Mouse (Mus musculus): ENCODE data around the gene Cdk2.

Cdk2 gene

GRCm38 (mm10) chr10:128702328-128703007 is 2.4 kb downstream of the Cdk2 start:
- DNase-seq: no peak

- no peak for DNase-seq
These were observed 4.1 kb downstream of the Cdk2 start for GRCm38 (mm10) chr10:128700712-128701111.

DNA sequence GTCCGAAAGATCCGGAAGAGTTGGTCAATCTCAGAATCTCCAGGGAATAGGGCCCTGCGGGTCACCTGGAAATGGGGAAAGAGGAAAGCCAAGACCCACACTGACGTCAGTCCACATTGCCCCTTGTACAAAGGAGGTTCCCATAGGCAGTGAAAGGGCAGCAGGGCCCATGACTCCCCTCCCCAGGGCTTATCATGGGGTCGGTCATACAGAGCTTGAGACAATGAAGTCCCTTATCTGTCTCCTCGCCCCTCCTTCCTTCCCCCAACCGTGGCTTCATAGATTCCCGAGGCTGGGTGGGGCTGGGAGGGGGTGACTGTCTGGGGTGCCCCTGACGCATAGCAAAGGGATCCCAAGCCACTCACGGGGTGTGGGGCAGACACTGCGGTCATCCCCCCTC is 5.2 kb downstream of the Cdk2 start:
- DNase-seq: no peak

DNA sequence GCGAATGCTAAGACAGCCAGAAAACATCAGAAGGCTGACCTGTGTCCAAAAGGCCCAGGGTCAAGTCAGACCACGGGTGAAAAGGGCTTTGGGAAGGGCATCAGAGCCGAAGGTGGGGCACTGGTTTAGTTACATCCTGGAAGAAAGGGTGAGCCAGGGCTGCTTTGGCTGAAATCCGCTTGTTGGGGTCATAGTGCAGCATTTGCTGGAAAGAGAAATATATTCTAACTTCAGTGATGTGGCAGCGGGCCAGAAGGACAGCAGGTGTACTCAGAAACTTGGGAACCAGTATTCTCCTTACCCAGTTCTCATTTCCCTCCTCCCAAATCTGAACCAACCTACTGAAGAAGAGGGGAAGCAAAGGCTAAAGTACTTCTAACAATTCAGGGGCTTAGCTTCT is 5.8 kb downstream of the Cdk2 start:
- DNase-seq: peak; percentile 69

DNA sequence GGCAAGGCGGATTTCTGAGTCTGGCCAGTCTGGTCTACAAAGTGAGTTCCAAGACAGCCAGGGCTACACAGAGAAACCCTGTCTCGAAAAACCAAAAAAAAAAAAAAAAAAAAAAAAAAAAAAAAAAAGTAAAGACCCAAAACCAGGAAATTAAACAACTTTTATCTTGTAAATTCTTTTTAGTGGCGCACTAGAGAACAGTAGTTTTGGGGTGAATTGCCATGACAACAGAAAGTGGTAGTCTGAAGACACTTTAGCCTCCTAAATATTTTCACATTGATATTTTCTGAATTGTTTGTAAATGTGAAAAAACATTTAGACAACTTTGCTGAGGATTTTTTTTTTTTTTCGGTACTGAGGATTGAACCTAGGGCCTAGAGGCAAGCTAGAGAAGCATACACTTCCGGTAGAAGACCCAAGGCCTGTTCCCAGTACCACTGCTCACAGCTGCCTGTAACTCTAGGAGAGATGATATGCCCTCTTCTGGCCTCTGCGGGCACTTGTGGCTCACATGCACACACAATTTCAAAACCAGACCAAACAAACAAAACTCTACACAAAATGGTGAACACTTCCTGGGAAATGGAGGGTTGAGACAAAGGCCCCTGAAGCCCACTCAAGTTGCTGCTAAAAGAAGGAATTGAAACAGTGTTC is 7.6 kb downstream of the Cdk2 start:
- DNase-seq: no peak

GRCm38 (mm10) chr10:128695992-128696807 is 8.6 kb downstream of the Cdk2 start, which contains the start of gene Rab5b:
Rab5b (minus strand) TSS chr10:128696264.
- DNase-seq: peak; percentile 99

- DNase-seq: no peak
These were observed 9.3 kb downstream of the Cdk2 start for GRCm38 (mm10) chr10:128695411-128695991.

- DNase-seq: peak; percentile 55
These were observed 30.3 kb downstream of the Cdk2 start for GRCm38 (mm10) chr10:128674469-128675008.

GRCm38 (mm10) chr10:128673763-128674468 is 30.9 kb downstream of the Cdk2 start, which contains the start of gene Suox:
Suox (minus strand) TSS chr10:128674073.
- DNase-seq: peak; percentile 92

- DNase-seq: no peak
These were observed 33.7 kb downstream of the Cdk2 start for GRCm38 (mm10) chr10:128671148-128671547.

- DNase-seq: peak; percentile 85
These were observed 35.8 kb downstream of the Cdk2 start for GRCm38 (mm10) chr10:128668790-128669672.

GRCm38 (mm10) chr10:128665806-128666205 is 39.0 kb downstream of the Cdk2 start:
- no peak for DNase-seq

DNA sequence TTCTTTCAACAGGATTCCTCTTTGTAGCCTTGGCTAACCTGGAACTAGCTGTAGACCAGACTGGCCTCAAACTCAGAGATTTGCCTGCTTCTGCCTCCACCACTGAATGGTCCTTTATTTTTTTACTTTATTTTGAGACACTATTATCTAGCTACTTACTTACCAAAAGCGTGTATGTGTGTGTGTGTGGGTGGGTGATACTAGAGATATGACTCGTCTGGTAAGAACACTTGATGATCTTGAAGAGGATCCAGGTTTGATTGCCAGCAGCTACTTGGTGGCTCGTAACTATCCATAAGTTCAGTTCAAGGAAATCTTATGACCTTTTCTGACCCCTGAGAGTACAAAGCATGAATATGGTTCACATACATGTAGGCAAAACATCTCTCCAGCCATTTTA is 39.5 kb downstream of the Cdk2 start:
- no peak for DNase-seq

GRCm38 (mm10) chr10:128664808-128665207 is 40.0 kb downstream of the Cdk2 start:
- no peak for DNase-seq

DNA sequence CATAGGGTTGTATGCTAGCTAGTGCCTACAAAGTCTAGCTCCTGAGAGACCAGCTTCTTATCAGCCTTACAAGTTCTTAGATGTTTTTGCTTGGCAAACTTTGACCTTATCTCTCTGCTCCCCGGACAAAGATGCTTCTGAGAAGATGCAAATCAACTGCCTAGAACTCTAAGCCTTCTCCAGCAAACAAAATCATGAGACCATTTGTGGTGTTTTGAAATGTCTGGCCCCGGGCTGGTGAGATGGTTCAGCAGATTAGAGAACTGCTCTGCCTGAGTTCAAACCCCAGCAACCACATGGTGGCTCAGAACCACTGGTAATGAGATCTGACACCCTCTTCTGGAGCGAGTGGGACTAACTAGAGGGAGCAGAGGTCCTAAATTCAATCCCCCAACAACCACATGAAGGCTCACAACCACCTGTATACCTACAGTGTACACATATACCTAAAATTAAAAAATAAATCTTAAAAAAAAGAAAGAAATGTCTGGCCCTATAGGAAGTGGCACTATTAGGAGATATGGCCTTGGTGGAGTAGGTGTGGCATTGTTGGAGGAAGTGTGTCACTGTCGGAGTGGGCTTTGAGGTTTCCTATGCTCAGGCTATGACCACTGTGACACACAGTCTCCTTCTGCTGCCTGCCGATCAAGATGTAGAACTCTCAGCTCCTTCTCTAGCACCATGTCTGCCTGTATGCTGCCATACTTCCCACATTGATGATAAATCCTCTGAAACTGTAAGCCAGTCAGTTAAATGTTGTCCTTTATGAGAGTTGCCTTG is 41.2 kb downstream of the Cdk2 start:
- no peak for DNase-seq

- no peak for DNase-seq
These were observed 42.4 kb downstream of the Cdk2 start for GRCm38 (mm10) chr10:128662465-128662864.

DNA sequence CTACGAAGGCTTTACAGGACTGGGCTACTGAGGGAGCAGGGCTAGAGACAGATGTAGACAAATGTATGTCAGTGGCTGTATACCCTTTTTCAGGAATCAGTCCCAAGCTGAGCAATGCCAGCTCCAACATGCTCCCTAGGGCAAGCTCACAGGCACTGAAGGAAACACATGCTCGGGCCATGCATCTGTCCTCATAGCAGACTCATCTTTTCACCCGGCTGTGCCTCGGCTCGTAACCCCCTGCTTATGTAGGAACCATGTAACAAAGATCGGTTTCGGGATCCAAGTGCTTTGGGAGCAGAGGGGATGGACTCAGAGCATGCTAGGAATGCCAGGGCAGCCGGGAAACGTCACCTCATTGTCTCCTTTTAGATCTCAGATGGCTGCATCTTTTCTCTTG is 45.3 kb downstream of the Cdk2 start:
- no peak for DNase-seq

DNA sequence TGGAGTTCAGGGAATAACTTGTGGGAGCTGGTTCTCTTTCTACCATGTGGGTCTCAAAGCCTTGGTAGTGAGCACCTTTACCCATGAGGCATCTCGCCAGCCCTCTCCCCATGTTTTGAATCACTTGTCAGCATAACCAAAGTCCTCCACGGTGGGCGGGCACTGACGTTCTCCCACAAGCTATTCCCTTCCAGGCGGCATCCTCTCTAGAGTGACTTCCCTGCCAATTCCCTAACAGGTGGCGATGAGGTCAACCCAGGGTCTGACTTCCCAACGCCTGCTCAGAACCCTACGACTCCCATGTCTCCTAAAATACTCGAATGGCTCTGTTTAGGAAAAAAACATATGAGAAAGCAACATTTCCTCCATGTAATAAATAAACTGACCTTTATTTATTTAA is 47.0 kb downstream of the Cdk2 start:
- peak; percentile 42 for DNase-seq

DNA sequence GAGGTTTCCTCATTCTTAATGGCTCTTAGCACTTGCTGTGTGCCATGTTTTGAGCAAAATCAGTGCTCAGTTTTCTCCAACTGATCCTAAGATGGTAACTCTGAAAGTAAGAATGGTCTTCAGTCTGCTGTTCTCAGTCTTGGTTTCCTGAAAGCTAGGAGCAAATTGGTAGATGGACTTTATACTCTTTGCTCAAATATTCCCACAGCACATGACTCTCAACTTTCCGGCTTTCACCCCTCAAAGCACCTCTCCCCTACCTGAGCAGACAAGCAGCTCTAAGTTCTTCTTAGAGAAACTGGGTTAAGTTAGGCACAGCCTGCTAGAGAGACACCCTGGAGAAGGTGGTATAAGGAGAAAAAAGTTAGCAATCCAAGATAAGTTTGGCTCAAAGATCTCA is 48.1 kb downstream of the Cdk2 start:
- DNase-seq: no peak

GRCm38 (mm10) chr10:128655254-128655653 is 49.6 kb downstream of the Cdk2 start:
- peak; percentile 29 for DNase-seq
